Mouse (Mus musculus) adipocyte (in vitro differentiated cells): ENCODE results near the gene Dnajc28.

Experiments used
- DNase-seq: peaks from one replicate; pipeline ENCODE4 v3.0.0-alpha.2; 2016; ENCODE audit warnings: low spot score

Dnajc28 gene

DNA sequence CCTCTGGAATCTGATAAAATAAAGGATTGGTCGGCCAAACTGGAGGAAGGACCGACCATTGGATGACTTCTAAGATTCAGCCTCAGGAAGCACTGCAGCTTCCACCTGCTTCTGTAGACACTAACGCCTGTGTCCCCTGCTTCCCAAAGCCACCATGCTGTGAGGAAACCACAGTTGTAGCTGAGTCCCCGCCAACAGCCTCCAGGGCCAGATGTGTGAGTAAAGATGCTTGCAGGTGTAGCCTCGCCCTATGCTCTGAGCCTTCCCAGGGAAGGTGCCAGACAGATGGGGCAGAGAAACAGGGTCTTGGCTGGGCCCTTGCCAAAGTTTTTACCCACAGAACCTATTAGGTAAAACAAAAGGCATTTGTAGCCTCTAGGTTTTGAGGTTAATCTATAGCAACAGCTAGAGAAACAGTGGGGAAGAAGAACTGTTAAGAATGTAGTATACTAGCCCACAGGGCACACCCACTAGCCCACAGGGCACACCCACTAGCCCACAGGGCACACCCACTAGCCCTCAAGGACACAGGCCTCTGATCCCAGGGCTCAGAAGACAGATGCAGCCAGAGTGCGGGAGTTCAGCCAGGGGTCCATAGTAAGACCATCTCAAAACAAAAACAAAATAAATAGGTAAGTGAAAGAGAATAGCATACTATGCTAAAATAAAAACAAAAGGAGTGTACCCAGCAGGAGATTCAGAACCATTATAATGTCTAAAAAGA is 30.9 kb downstream of the Dnajc28 start:
- DNase-seq: no peak

DNA sequence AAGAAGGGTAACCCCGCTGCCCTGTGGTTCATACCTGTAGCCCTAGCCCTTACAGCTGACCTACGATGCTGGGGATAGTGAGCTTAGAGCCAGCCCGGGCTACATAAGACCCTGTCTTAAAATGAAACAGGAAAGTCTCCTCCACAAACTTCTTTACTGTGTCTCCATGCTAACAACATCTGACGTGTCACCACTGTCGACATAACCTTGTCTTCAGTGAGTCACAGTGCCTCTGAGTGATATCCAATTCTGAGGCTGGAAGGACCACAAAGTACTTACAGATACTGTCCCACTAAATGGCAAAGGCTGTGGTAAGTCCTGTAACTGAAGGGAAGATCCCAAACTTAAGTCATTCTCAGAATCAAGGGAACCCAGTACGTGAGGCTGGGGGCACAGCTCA is 32.6 kb downstream of the Dnajc28 start:
- DNase-seq: no peak

DNA sequence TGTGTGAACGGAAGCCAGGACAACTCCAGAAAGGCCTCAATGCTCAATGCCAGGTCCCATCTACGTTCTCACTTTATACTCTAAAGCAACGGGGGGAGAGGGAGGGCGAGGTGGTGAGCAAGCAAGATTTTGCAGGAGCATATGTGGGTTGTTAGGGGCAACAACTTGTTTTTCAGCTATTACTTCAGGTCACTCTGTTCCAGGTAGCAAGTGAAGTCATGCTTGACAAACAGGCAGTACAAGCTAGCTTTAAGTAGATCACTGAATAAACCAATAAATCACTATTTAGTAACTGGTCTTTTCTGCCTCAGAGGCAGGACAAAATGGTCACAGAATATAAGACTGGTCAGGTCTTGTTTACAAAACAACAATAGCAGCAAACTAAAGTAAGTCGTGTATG is 33.2 kb downstream of the Dnajc28 start:
- no peak for DNase-seq

DNA sequence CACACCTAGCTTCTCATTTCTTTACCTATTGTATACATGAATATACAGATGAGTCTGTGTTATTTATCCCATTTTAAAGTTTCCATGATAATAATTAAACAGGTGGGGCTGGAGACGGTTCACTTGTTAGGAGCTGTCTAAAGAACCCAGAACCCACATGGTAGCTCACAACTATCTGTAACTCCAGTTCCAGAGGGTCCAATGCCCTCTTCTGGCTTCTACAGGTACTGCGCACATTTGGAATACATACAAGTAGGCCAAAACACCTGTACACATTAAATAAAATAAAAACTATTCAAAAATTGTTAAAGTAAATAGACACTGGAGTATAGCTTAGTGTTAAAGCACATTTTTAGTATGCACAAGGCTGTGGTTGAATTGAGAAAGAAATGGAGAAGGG is 36.5 kb downstream of the Dnajc28 start:
- no peak for DNase-seq

DNA sequence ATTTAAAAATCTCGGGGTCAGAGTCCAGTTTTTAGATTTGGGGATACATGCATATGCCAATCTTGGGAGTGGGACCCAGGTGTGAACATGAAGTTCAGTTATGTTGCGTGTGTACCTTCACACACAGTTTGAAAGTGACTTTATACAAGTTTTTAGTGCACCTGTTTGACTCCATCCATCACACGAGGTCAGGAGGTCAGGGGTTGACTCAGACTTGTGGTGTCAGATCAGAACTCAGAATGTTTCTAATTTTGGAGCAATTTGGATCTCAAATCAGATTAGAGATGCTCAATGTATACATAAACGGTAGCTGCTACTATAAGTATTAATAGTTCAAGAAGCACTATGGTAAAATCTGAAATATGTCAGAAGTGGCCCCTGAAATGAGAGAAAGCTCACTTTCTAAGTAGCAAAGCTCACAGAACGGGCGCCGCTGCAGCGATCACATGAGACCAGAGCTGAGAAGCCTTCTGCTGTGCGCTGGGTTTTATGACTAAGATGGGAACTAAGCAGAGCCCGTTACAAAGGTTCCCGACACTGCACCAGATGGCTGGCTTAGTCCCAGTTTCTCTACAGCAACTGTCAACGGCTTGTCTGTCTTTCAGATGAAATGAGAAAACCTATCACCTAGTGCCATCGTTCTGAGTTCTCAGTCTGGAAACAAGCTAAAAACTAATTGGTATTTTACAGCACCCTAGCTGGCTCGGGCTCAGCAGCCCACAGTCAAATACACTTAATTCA is 39.7 kb downstream of the Dnajc28 start:
- DNase-seq: peak; percentile 62

DNA sequence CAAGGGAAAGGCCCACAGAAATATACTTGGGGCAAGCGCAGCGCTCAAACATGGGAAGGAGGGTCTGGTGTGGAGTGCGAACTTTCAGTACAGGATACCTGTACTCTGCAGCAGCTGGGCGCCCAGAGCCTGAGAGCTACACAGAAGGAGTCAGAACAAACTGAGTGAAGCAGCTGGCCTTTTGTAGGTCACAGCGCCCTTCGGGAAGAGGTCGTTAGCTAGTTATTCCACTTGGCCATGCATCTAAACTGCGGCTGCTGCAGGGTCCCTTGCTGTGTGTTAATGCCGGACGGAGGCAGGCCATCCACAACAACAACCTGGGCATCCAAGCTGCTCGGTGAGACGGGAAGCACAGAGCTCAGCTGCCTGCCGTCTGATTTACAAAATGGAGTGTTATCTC is 43.7 kb downstream of the Dnajc28 start:
- DNase-seq: no peak

DNA sequence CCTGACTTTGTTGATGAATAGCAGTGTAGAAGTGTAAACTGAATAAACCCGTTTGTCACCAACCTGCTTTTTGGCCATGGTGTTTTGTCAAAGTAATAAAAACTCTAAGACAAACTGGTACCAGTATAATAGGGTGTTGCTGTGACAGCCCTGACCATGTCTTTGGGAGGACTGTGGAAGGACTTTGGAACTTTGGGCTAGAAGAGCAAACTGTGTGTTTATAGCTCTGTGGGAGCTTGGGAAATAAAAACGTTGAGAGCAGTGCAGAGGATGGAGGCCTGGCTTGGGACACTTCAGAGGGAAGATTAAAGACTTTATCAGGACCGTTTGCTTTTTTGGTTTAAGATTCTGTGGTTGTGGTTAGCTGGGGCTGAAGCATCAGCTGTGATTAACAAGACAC is 47.7 kb downstream of the Dnajc28 start:
- no peak for DNase-seq

DNA sequence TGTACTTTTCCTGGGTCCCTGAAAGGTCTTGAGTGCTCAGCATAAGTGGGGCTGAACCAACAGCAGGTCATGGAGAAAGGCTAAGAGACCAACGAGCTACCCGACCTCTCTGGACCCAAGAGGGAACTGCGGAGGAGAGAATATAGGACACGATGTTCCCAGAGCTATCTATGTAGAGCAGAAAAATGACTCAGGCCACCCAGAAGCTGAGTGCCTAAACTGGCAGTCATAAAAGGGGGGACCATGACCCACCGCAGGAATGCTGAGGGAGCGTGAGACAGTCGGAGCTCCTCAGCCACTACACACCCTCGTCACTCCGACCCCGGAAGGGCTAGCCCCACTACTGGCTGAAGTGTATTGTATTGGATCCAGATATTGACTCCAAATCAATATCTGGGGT is 49.9 kb downstream of the Dnajc28 start:
- DNase-seq: no peak

DNA sequence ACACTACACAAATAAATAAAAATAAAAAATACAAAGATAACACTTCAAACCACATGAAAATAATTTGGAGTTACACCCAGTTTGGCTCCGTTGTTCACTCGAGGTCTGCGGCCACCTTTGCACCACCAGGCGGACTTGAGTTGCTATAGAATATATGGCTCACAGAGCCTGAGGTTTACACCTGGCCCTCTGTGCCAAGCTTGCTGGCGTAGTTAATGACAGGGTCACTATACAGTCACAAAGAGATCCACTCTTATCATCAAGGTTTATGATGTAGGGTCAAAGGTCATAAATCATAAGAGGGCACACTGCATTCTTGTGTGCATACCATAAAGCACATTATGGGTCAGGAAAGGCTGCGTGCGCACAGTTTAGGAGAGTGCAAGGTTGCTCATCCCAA is 52.8 kb downstream of the Dnajc28 start:
- DNase-seq: no peak

DNA sequence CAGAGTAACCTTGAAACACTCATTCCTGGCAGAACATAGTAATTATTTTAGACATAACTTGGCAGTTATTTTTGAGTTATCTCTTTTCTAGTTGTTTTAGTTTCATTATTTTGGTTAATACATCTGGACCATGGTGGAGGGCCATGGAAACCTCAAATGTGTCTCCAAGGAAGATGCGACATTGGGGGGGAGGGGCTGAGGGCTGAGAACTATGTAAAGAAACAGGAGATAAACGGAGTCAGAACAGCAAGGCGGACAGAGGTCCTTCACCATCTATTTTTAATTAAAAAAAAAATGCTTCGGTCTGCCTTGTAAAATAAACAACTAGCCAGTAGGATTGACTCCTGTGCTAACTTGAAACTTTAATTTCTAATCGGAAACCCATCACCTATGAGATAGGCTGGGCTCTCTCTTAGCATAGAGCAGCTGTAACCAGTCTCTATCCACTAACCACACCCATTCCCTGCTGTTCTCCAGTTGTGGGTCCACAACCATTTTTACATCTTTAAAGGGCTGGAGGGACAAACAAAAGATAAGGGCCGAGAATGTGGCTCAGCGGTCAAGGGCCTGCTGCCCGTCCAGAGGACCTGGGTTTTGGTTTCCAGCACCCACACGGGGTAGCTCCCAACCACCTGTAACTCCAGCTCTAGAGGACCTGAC is 53.4 kb downstream of the Dnajc28 start:
- no peak for DNase-seq

DNA sequence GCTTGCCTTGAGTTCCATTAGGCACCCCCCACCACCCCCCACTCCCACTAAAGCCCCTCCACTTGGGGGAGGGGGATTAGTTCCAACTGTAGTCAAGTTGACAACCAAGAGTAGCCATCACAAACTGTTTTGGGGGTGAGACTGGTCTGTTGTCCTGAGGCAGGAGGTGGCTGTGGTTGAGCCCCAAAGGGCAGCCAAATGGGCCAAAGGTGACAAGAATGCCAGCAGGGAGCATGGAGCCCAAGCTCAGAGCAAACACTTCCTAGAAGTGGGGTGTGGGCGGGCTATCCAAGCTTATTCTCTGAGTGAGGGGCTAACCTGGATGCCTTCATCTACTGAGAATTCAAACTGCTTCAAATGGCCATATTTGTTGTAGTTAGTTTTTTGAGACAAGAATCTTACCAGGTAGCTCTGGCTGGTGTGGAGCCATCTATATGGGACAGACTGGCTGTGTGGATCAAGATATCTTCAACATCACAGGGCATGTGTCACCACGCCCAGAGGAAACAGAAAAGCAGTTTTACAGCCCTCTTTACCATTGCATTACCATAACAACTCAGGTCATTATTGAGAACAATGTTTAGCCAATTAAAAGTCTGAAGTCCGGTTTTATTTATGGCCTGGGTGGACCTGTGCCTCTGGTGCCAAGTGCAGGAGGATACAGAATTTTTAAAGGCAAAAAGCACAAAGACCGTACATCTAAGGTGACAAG is 54.1 kb downstream of the Dnajc28 start:
- DNase-seq: no peak
